Mouse (Mus musculus): ENCODE results near the gene Tdrd3. TPM values are rescaled to one million over a fixed set of nuclear protein-coding genes. Genes with fewer than 3 reads are reported as not detected.

The Tdrd3 gene
- polyA plus RNA-seq, 1 experiment from 2014 or later, result 5.6 TPM

DNA sequence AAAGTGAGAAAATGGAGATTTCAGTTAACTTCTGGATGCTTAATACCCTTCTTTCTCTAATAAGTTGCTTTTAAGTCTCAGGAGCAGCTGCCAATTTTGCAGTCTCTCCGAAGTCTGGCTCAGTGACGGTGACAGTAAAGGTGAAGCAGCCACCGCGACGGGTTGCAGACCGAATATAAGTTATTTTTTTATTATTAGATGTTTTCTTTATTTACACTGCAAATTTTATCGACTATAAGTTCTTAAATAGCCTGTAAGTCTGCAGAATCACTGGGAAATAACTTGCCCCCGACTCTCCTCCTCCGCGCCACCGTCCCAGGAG lies 992 bp upstream of the Tdrd3 start:
- H3K4me1 ChIP-seq (ENCODE audit: insufficient read depth), result peaks cover 14% of the 10 kb centered on the region
- H3K4me3 ChIP-seq (ENCODE audit: low read depth, low read length), result peak overlapping the region; percentile 96
- no peaks in the 10 kb centered on the region for H3K9me3 ChIP-seq (ENCODE audit: low read length)
- H3K27ac ChIP-seq (ENCODE audit: low read depth), result peak overlapping the region; percentile 100
- H3K9ac ChIP-seq (replicated peaks), result peak overlapping the region; percentile 96
- DNase-seq (no peak), ATAC-seq (no peak)
- H3K36me3 ChIP-seq (replicated peaks; ENCODE audit: insufficient read depth, low read length), result no peaks in the 10 kb centered on the region
- TF ChIP-seq CTCF (IDR thresholded peaks at IDR 0.05; ENCODE audit: low read depth), result no peak
- TF ChIP-seq EP300 (IDR thresholded peaks at IDR 0.05; ENCODE audit: low read depth), result no peak
- H3K4me2 ChIP-seq (ENCODE audit: low read depth, low read length), result peak overlapping the region; percentile 98
- no peaks in the 10 kb centered on the region for H3K27me3 ChIP-seq (ENCODE audit: insufficient read depth, low read length)
- 1% methylated on average over 11 of the region's 11 CpGs for WGBS (ENCODE audit: insufficient replicate concordance)

DNA sequence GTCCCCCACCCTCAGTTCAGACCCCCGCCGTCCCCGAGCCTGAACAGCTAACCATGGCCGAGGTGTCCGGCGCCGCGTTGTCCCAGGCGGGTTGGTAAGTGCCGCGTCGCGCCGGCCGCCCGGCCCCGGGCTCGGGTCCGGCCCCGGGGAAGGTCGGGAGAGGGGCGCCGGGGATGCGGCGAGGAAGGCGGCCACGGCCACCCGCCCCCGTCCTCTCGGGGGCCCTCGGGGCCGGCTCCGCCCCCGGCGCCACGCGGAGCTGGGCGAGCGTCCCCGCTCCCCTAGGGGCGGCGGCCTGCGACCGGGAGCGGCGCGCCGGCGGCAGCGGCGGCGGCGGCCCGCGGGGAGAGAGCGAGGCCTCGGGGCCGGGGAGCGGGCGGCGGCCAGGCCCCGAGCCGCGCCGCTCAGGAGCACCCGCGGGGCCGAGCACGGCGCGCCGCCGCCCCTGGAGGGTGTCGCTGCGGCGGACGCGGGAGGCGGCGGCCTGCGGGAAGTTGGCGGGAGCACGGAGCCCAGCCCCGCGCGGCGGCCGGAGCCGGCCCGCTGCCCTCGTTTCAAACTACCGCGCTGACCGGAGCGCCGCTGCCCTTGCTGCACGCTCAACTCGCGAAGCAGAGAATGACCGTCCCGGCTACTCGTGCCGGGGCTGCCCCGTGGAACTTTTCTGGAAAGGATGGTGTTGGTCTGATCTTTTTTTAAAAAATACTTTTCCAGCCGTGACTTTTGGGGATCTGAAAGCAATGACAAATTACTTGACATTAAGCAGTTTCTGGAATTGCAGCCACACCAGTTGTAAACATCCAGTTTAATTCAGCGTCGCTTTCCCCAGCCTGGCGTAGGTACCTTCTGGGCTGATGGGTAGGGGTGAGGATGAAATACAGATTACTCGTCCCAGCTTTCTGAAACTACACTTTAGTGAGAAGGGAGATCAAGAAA lies 584 bp downstream of the Tdrd3 start:
- ATAC-seq (peak; percentile 58), DNase-seq (peak; percentile 70)
- no peaks in the 10 kb centered on the region for H3K36me3 ChIP-seq (replicated peaks; ENCODE audit: insufficient read depth, low read length)
- H3K27me3 ChIP-seq (ENCODE audit: insufficient read depth, low read length), result no peaks in the 10 kb centered on the region
- peak overlapping the region; percentile 100 for H3K27ac ChIP-seq (ENCODE audit: low read depth)
- H3K9ac ChIP-seq (replicated peaks), result peak overlapping the region; percentile 96
- peaks cover 25% of the 10 kb centered on the region for H3K4me1 ChIP-seq (ENCODE audit: insufficient read depth)
- TF ChIP-seq EP300 (IDR thresholded peaks at IDR 0.05; ENCODE audit: low read depth) (no peak), CTCF (IDR thresholded peaks at IDR 0.05; ENCODE audit: low read depth) (no peak)
- no peaks in the 10 kb centered on the region for H3K9me3 ChIP-seq (ENCODE audit: low read length)
- WGBS (ENCODE audit: insufficient replicate concordance), result 2% methylated on average over 70 of the region's 109 CpGs
- H3K4me2 ChIP-seq (ENCODE audit: low read depth, low read length), result peak overlapping the region; percentile 98
- H3K4me3 ChIP-seq (ENCODE audit: low read depth, low read length), result peak overlapping the region; percentile 96

DNA sequence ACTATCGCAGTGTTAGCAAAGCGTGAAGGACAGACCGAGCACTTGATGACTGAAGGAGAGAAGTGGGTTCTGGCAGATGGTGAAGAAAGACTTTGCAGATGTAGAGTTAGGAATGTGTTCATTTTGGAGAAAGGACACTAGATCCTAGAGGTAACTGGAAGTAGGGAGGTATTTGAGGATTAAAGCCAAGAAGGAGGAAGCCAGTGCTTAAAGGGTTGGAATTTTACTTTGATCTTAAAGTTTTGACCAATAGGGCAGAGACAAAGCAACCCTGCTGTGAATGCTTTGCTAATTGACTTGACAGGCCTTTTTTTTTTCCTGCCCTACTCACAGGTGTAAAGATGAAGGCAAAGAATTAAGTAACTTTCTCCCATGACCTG lies 1.2 kb downstream of the Tdrd3 start:
- ATAC-seq, result no peak
- H3K36me3 ChIP-seq (replicated peaks; ENCODE audit: insufficient read depth, low read length), result no peaks in the 10 kb centered on the region
- no peak for DNase-seq
- peak overlapping the region; percentile 96 for H3K9ac ChIP-seq (replicated peaks)
- 3% methylated on average over 3 of the region's 3 CpGs for WGBS (ENCODE audit: insufficient replicate concordance)
- peaks cover 25% of the 10 kb centered on the region for H3K4me1 ChIP-seq (ENCODE audit: insufficient read depth)
- peak overlapping the region; percentile 100 for H3K27ac ChIP-seq (ENCODE audit: low read depth)
- TF ChIP-seq EP300 (IDR thresholded peaks at IDR 0.05; ENCODE audit: low read depth), result no peak
- TF ChIP-seq CTCF (IDR thresholded peaks at IDR 0.05; ENCODE audit: low read depth), result no peak
- H3K27me3 ChIP-seq (ENCODE audit: insufficient read depth, low read length), result no peaks in the 10 kb centered on the region
- no peaks in the 10 kb centered on the region for H3K9me3 ChIP-seq (ENCODE audit: low read length)
- peak overlapping the region; percentile 98 for H3K4me2 ChIP-seq (ENCODE audit: low read depth, low read length)
- H3K4me3 ChIP-seq (ENCODE audit: low read depth, low read length), result peak overlapping the region; percentile 96

DNA sequence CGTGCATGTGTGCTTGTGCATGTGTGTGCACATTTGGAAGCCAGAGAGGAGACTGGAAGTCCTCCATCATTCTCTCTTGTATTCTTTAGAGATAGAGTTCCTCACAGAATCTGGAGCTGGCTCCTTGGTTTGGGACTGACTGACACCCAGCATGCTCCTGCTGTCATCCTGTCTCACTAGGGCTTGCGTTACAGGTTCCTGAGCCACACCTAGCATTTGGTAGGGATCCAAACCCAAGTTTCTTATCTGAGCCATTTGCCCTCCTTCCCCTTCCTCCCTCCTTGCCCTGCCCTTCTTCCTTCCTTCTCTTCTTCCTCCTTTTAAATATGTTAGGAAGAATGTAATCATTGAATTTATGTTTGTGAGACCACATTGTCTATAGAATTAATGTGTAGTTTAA lies 3.3 kb downstream of the Tdrd3 start:
- DNase-seq (no peak), ATAC-seq (no peak)
- TF ChIP-seq CTCF (IDR thresholded peaks at IDR 0.05; ENCODE audit: low read depth) (no peak), EP300 (IDR thresholded peaks at IDR 0.05; ENCODE audit: low read depth) (no peak)
- 61% methylated on average over 2 of the region's 2 CpGs for whole genome bisulfite sequencing (ENCODE audit: insufficient replicate concordance)
- Histone ChIP-seq H3K9me3 (ENCODE audit: low read length) (no peaks in the 10 kb centered on the region), H3K27me3 (ENCODE audit: insufficient read depth, low read length) (no peaks in the 10 kb centered on the region), H3K36me3 (replicated peaks; ENCODE audit: insufficient read depth, low read length) (no peaks in the 10 kb centered on the region), H3K4me2 (ENCODE audit: low read depth, low read length) (peak overlapping the region; percentile 34), H3K4me3 (ENCODE audit: low read depth, low read length) (no peak overlapping the region), H3K4me1 (ENCODE audit: insufficient read depth) (peaks cover 25% of the 10 kb centered on the region), H3K9ac (replicated peaks) (0 out of 2 replicates have a peak overlapping the region, but pooled peaks have one; percentile 13), H3K27ac (ENCODE audit: low read depth) (no peak overlapping the region)

DNA sequence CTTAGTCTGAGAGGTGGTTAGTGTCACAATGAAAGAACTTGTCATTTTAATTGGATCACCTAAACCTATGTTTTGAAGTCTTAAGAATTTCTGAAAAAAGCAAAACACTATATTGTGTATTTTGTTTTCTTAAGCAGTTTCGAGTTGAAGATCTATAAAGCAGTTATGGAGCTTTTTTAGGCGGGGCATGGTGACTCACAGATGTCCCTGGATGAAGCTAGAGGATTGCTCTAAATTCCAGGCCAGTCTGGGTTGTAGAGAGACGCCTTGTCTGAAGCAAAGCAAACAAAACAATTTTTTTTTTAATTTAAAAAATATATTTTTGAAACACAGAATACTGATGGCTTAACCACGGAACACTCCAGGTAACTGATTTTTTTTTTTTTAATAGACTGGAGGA lies 4.1 kb downstream of the Tdrd3 start:
- TF ChIP-seq CTCF (IDR thresholded peaks at IDR 0.05; ENCODE audit: low read depth), result no peak
- TF ChIP-seq EP300 (IDR thresholded peaks at IDR 0.05; ENCODE audit: low read depth), result no peak
- H3K4me3 ChIP-seq (ENCODE audit: low read depth, low read length), result no peak overlapping the region
- H3K4me2 ChIP-seq (ENCODE audit: low read depth, low read length), result no peak overlapping the region
- no peak overlapping the region for H3K27ac ChIP-seq (ENCODE audit: low read depth)
- peaks cover 23% of the 10 kb centered on the region for H3K4me1 ChIP-seq (ENCODE audit: insufficient read depth)
- H3K36me3 ChIP-seq (replicated peaks; ENCODE audit: insufficient read depth, low read length), result no peaks in the 10 kb centered on the region; the same call in 1 of the 2 replicates
- H3K9me3 ChIP-seq (ENCODE audit: low read length), result no peaks in the 10 kb centered on the region
- H3K27me3 ChIP-seq (ENCODE audit: insufficient read depth, low read length), result no peaks in the 10 kb centered on the region
- no peak overlapping the region for H3K9ac ChIP-seq (replicated peaks)
- WGBS (ENCODE audit: insufficient replicate concordance), result 77% methylated on average over 4 of the region's 4 CpGs
- no peak for DNase-seq
- no peak for ATAC-seq

DNA sequence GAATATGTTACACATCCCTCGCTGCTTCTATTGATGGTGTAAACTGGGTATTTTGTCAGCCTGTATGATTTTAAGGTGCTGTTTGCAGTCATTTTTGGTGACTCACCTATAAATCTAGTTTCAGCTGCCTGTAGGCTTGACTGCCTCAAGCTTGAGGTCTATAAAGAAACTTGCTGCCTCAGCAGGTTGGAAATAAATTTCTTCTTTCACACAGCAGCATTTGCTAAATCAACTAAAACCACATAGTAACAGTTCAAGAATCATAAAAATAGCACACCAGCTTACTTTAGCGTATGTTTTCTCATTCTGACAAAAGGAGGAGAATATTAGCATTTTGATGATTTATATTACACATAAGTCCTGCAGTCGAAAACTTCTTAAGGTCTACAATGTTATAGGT lies 6.0 kb downstream of the Tdrd3 start:
- H3K9me3 ChIP-seq (ENCODE audit: low read length), result no peaks in the 10 kb centered on the region
- 80% methylated on average over 3 of the region's 3 CpGs for WGBS (ENCODE audit: insufficient replicate concordance)
- no peak overlapping the region for H3K27ac ChIP-seq (ENCODE audit: low read depth)
- peaks cover 30% of the 10 kb centered on the region for H3K4me1 ChIP-seq (ENCODE audit: insufficient read depth)
- TF ChIP-seq EP300 (IDR thresholded peaks at IDR 0.05; ENCODE audit: low read depth), result no peak
- TF ChIP-seq CTCF (IDR thresholded peaks at IDR 0.05; ENCODE audit: low read depth), result no peak
- no peaks in the 10 kb centered on the region for H3K27me3 ChIP-seq (ENCODE audit: insufficient read depth, low read length)
- H3K9ac ChIP-seq (replicated peaks), result no peak overlapping the region
- no peak overlapping the region for H3K4me2 ChIP-seq (ENCODE audit: low read depth, low read length)
- no peaks in the 10 kb centered on the region; the same call in 1 of the 2 replicates for H3K36me3 ChIP-seq (replicated peaks; ENCODE audit: insufficient read depth, low read length)
- no peak overlapping the region for H3K4me3 ChIP-seq (ENCODE audit: low read depth, low read length)
- DNase-seq, result no peak
- no peak for ATAC-seq

Measured in liver, postnatal 0 days (tissue).